Mouse (Mus musculus): ENCODE measurements around the gene Trpm5. TPM values are rescaled to one million over a fixed set of nuclear protein-coding genes. Genes with fewer than 3 reads are reported as not detected.

The Trpm5 gene
- polyA plus RNA-seq, 1 experiment = 0.03 TPM

DNA sequence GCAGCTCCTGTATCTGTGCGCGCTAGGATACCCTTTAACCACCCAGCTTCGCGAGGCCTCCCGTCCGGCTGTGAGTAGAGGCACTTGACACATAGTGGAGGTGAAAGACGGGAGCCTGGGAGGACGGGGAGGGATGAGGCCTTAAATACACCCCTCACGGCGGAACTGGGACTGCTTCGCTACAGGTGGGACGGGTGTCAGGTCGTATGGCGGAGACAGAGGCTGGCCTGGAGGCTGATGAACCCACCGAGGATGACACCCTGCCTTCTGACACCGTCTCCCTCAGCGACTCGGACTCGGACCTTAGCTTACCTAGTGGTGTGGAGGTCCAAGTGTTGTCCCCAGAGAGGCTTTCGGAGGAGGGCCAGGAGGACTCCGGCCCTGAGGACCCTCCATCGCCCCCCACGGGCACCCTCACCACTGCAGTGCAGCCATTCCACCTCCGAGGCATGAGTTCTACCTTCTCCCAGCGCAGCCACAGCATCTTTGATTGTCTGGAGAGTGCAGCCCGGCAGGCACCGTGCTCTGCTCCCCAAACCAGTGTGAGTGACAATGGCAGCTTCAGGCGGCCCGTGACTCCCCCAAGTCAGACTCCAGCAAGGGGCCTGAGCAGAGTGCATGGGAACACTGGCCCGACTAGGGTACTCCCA lies 24.6 kb downstream of the Trpm5 start:
- WGBS = 5% methylated on average over 30 of the region's 30 CpGs
- TF ChIP-seq POLR2A (IDR thresholded peaks at IDR 0.05; ENCODE audit: low read depth, low read length) = no peak
- no peak for TF ChIP-seq CTCF (conservative IDR thresholded peaks at IDR 0.05; ENCODE audit: insufficient read depth, insufficient read length, low read depth, low read length)
- Histone ChIP-seq H3K27me3 (replicated peaks; ENCODE audit: control insufficient read depth, insufficient read depth, low read length) (no peaks in the 10 kb centered on the region), H3K27ac (ENCODE audit: insufficient read depth, low read depth, low read length) (peak overlapping the region; percentile 67), H3K4me3 (ENCODE audit: insufficient read depth, low read depth, low read length) (peak overlapping the region; percentile 91), H3K36me3 (ENCODE audit: control insufficient read depth, insufficient read depth, low read length) (peaks cover 2% of the 10 kb centered on the region; the same call in 1 of the 2 replicates), H3K4me1 (ENCODE audit: control insufficient read depth, insufficient read depth, low read length) (peaks cover 15% of the 10 kb centered on the region)
- no peak for DNase-seq

DNA sequence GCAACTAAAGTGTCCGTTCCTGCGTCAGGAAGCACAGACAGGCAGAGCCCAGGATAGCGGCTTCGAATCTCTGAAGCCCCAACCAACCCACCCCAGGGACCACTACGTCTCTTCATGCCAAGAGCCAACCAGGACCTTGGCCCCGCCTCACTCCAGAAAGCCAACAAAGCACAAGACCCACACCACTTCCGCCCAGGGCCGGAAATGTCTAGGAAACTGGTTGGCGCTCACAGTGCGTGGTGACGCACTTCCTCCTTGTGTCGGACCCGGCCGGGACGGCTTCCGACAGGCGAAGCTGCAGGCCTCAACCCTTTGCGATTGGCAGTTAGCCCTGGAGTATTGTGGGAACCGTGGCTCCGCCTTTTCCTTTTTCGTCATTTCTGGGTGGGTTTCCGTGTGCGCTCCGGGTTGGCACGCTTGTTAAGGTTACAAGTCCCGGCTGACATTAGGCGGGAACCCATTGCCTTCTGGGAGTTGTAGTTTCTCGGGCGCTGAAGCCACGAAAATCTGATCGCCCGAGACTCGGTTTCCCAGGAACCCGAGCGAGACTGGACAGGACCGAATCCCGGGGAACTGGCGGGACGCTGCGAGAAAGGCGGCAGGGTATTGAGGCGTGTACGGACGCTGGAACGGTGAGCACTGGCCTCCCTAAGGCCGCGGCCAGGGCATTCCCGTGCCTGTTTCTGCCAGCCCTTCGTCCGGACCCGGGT lies 25.4 kb downstream of the Trpm5 start, which contains the start of gene Tssc4:
Gene Tssc4, plus strand, starts transcription at position 368 of the 710 bp plus-strand sequence.
- under 1% methylated on average over 51 of the region's 51 CpGs for WGBS
- Histone ChIP-seq H3K27ac (ENCODE audit: insufficient read depth, low read depth, low read length) (peak within 1 kb of the TSS; percentile 91), H3K36me3 (ENCODE audit: control insufficient read depth, insufficient read depth, low read length) (peaks cover 2% of the 10 kb centered on the region), H3K4me3 (ENCODE audit: insufficient read depth, low read depth, low read length) (peak within 1 kb of the TSS; percentile 91), H3K4me1 (ENCODE audit: control insufficient read depth, insufficient read depth, low read length) (peaks cover 15% of the 10 kb centered on the region), H3K27me3 (replicated peaks; ENCODE audit: control insufficient read depth, insufficient read depth, low read length) (no peaks in the 10 kb centered on the region)
- peak; percentile 100 for DNase-seq
- TF ChIP-seq CTCF (conservative IDR thresholded peaks at IDR 0.05; ENCODE audit: insufficient read depth, insufficient read length, low read depth, low read length) (no peak), POLR2A (IDR thresholded peaks at IDR 0.05; ENCODE audit: low read depth, low read length) (peak; percentile 45)

DNA sequence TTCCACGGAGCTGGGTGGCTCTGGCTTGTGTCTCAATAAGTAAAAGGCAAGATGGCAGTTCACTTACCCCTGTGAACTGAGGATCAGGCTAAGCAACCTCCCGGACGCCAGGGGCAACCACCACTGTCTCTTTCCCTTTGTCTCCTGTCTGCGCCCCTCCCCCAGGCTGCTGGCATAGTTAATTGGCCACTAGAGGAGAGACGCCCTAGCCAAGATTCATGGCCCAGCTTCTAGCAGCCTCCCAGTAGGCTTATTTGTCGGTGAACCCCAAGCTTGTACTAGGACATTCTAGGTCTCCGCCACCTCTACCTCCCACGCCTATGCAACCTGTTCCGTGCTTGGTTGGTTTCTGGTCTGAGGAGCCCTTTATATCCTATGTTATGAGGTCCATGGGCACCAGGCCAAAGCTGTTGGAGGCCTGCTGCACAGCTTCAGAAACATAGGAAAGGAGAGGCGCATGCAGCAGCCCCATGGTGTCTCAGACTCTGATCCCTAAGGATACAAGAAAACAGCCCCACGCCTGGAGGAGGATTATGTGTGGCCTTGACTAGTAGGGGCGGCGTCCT lies 26.0 kb downstream of the Trpm5 start:
- TF ChIP-seq CTCF (conservative IDR thresholded peaks at IDR 0.05; ENCODE audit: insufficient read depth, insufficient read length, low read depth, low read length) = no peak
- TF ChIP-seq POLR2A (IDR thresholded peaks at IDR 0.05; ENCODE audit: low read depth, low read length) = no peak
- peaks cover 15% of the 10 kb centered on the region for H3K4me1 ChIP-seq (ENCODE audit: control insufficient read depth, insufficient read depth, low read length)
- H3K4me3 ChIP-seq (ENCODE audit: insufficient read depth, low read depth, low read length) = peak overlapping the region; percentile 34
- no peaks in the 10 kb centered on the region for H3K27me3 ChIP-seq (replicated peaks; ENCODE audit: control insufficient read depth, insufficient read depth, low read length)
- WGBS = 40% methylated on average over 13 of the region's 13 CpGs
- H3K36me3 ChIP-seq (ENCODE audit: control insufficient read depth, insufficient read depth, low read length) = peaks cover 2% of the 10 kb centered on the region
- peak overlapping the region; percentile 91 for H3K27ac ChIP-seq (ENCODE audit: insufficient read depth, low read depth, low read length)
- peak; percentile 65 for DNase-seq

DNA sequence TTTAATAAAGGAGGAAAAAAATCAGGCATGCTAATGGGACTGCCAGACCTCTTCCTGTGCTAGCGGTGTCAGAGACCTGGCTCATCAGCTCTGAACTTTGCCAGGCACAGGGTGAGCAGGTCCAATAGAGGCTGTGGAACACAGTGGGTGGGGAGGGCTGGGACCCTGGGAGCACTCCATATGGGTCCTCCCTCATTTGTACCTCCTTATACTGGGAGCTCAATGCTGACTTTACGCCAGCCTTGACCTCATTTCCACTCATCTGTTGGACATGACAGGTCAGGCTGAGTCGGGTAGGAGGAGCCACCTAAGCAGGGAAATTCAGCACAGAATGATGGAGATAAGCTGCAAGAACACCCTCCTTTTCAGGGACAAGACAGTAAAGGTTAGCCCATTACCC lies 26.5 kb downstream of the Trpm5 start:
- H3K4me1 ChIP-seq (ENCODE audit: control insufficient read depth, insufficient read depth, low read length) = peaks cover 15% of the 10 kb centered on the region
- peaks cover 3% of the 10 kb centered on the region for H3K36me3 ChIP-seq (ENCODE audit: control insufficient read depth, insufficient read depth, low read length)
- H3K27ac ChIP-seq (ENCODE audit: insufficient read depth, low read depth, low read length) = peak overlapping the region; percentile 91; the same call in 1 of the 2 replicates
- peak; percentile 20 for DNase-seq
- H3K27me3 ChIP-seq (replicated peaks; ENCODE audit: control insufficient read depth, insufficient read depth, low read length) = no peaks in the 10 kb centered on the region
- TF ChIP-seq POLR2A (IDR thresholded peaks at IDR 0.05; ENCODE audit: low read depth, low read length) (no peak), CTCF (conservative IDR thresholded peaks at IDR 0.05; ENCODE audit: insufficient read depth, insufficient read length, low read depth, low read length) (no peak)
- no peak overlapping the region for H3K4me3 ChIP-seq (ENCODE audit: insufficient read depth, low read depth, low read length)
- WGBS = 88% methylated on average over 3 of the region's 3 CpGs

DNA sequence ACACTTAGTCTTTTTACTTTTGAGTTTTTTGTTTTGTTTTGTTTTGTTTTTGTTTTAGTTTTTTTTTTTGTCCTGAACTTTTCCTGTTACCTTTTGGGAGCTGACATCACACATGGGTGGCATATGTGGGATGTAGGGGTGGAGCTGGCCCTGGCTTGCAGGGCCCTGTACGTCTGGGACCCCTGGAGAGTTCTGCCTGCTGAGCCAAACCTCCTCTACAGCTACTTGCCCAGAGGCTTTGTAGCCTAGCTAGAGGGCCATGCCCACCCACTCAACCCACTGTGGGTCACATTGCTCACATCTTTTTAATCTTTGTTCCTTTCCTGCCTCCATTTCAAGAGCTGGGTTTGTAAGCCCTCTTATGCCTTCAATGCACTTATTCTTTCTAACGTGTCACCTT lies 27.0 kb downstream of the Trpm5 start:
- Histone ChIP-seq H3K4me1 (ENCODE audit: control insufficient read depth, insufficient read depth, low read length) (peaks cover 15% of the 10 kb centered on the region), H3K27ac (ENCODE audit: insufficient read depth, low read depth, low read length) (no peak overlapping the region), H3K4me3 (ENCODE audit: insufficient read depth, low read depth, low read length) (no peak overlapping the region), H3K27me3 (replicated peaks; ENCODE audit: control insufficient read depth, insufficient read depth, low read length) (no peaks in the 10 kb centered on the region), H3K36me3 (ENCODE audit: control insufficient read depth, insufficient read depth, low read length) (peaks cover 3% of the 10 kb centered on the region)
- TF ChIP-seq POLR2A (IDR thresholded peaks at IDR 0.05; ENCODE audit: low read depth, low read length) = no peak
- TF ChIP-seq CTCF (conservative IDR thresholded peaks at IDR 0.05; ENCODE audit: insufficient read depth, insufficient read length, low read depth, low read length) = no peak
- DNase-seq = no peak
- 57% methylated on average over 2 of the region's 2 CpGs for WGBS

DNA sequence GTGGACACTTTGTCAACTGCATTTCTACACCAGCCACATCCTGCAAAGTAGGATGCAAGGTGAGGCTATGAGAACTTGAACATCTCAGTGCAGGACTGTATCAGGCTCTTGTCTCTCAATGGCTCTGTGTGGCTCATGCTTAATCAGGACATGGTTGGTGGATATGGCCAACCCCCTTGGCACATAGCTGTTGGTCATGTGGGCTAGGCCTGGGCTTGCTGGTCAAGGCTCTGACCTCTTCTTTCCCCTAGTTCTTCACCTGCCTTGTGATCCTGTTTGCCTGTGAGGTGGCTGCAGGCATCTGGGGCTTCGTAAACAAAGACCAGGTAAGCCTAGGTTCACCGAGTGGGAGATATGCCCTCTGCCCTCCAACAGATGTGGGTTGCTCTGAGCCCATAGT lies 28.8 kb downstream of the Trpm5 start:
- 63% methylated on average over 2 of the region's 2 CpGs for WGBS
- DNase-seq = peak; percentile 31
- H3K27ac ChIP-seq (ENCODE audit: insufficient read depth, low read depth, low read length) = no peak overlapping the region
- no peaks in the 10 kb centered on the region for H3K27me3 ChIP-seq (replicated peaks; ENCODE audit: control insufficient read depth, insufficient read depth, low read length)
- no peak for TF ChIP-seq POLR2A (IDR thresholded peaks at IDR 0.05; ENCODE audit: low read depth, low read length)
- no peak for TF ChIP-seq CTCF (conservative IDR thresholded peaks at IDR 0.05; ENCODE audit: insufficient read depth, insufficient read length, low read depth, low read length)
- H3K4me1 ChIP-seq (ENCODE audit: control insufficient read depth, insufficient read depth, low read length) = peaks cover 15% of the 10 kb centered on the region
- H3K36me3 ChIP-seq (ENCODE audit: control insufficient read depth, insufficient read depth, low read length) = peaks cover 3% of the 10 kb centered on the region
- H3K4me3 ChIP-seq (ENCODE audit: insufficient read depth, low read depth, low read length) = no peak overlapping the region

DNA sequence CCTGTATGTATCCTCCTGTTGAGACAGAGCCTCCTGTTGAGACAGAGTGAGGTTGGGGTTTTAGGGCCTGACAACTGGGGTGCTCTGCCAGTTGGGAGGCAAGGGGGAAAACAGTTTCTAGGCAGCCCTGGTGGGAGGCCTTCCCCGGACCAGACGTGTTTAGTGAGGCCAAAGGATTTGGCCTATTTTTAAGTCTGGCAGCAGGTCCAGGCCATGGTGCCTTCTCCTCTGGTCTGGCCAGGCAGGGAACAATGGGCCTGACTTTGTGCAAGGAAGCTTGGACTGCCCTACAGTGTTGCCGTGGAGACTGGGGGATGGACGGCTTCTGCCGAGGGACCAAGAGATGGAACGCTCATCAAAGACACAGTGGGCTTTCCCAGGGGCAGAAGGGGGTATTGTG lies 30.2 kb downstream of the Trpm5 start:
- Histone ChIP-seq H3K36me3 (ENCODE audit: control insufficient read depth, insufficient read depth, low read length) (peaks cover 3% of the 10 kb centered on the region), H3K27me3 (replicated peaks; ENCODE audit: control insufficient read depth, insufficient read depth, low read length) (no peaks in the 10 kb centered on the region), H3K27ac (ENCODE audit: insufficient read depth, low read depth, low read length) (no peak overlapping the region), H3K4me1 (ENCODE audit: control insufficient read depth, insufficient read depth, low read length) (peaks cover 8% of the 10 kb centered on the region; the same call in 1 of the 2 replicates), H3K4me3 (ENCODE audit: insufficient read depth, low read depth, low read length) (no peak overlapping the region)
- no peak for DNase-seq
- 66% methylated on average over 6 of the region's 6 CpGs for WGBS
- TF ChIP-seq POLR2A (IDR thresholded peaks at IDR 0.05; ENCODE audit: low read depth, low read length) (no peak), CTCF (conservative IDR thresholded peaks at IDR 0.05; ENCODE audit: insufficient read depth, insufficient read length, low read depth, low read length) (no peak)

Data from kidney, adult 2 months (tissue).